Mouse (Mus musculus): Measurements from ENCODE around the gene Bmp6.

Gene Bmp6

DNA sequence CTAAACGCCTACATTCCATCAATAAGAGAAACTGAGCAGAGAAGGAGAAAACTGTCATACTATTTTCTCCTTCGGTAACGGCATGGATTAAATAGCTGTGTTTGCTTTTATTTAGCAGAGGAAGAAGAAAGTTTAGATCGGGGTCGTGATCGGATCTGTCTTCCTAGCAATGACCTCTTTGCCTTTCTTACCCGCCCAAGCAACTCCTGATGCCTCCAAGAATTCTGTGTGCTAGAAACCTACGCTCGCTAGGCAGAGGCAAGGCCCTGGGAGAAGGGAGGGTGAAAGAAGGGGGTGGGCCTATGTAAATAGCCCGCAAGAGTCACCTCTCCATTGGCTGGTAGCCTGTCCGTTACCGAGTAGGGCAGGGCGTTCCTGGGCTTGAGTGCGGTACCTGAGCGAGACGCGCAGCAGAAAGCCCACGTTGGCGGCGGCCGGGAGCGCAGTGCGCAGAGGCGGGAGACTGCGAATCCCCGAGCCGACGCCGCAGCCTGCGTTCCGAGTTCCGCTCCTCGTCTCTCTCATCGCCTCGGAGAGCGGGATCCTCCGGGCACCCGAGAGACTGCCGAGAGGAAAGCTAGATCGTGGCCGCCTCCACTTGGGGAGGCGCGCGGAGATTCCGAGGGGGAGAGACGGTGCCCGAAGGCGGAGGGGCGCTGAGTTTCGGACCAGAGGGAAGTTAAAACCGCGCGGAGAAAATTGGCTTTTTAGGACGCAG lies at the start of gene Bmp6:
Gene Bmp6, plus strand, starts transcription at position 395 of the 718 bp plus-strand sequence.
- peak; percentile 85 for DNase-seq (ENCODE audit: low read depth, low spot score)

- no peak for DNase-seq (ENCODE audit: low read depth, low spot score)
Observed at GRCm38 (mm10) chr13:38296166-38296565, 48.7 kb upstream of the Bmp6 start.

DNA sequence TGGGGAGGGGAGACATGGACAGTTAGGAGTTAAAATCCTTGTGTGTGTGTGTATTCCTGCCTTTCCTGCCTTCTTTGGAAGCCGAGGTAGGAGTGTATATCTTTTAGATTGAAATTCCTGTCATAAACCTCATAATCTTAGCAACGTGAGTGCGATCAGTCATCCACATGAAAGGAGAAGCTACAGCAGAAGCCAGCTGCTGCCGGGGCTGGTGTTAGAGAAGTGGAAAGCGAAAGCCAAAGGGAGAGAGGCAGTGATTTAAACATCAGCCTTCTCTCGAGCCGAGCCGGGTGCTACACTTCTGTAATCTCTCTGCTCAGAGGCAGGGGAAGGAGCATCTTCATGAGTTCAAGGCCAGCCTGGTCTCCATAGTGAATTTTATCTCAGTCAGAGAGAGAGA lies 48.3 kb upstream of the Bmp6 start:
- no peak for DNase-seq (ENCODE audit: low read depth, low spot score)

- DNase-seq (ENCODE audit: low read depth, low spot score), result no peak
Observed at GRCm38 (mm10) chr13:38311125-38311524, 33.8 kb upstream of the Bmp6 start.

DNA sequence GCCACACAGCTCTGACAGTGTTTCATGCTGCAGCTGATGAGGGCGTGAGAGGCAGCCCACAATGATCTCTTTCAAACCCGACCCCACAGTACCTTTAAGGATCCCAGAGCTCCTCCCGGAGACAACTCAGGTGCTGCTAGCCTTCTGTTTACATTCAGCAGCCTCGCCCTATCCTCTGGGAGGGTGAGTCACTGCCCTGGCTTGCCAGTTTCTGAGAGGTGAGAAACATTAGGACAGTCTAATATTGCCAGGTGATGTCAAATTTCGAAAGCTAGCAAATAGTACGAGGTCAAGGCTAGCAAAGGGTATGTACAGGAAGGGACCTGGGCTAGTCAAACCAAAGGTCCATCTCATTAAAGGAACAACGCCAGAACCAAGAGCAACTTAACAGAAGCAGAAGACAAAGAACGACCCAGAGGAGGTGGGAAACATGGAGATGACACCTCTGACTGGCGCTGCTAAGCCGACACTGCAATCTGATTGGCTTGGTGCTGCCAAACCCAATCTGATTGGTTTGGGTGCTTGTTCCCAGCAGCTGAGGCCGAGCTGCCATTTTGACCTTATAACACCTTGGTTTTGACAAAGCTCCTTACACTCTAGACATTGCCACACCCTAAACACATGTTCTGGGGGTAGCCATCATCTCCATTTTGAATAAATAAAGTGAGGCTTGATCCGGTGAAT lies 32.4 kb upstream of the Bmp6 start:
- no peak for DNase-seq (ENCODE audit: low read depth, low spot score)

- no peak for DNase-seq (ENCODE audit: low read depth, low spot score)
Observed at GRCm38 (mm10) chr13:38314590-38314989, 30.3 kb upstream of the Bmp6 start.

- DNase-seq (ENCODE audit: low read depth, low spot score), result no peak
Observed at GRCm38 (mm10) chr13:38318418-38318817, 26.5 kb upstream of the Bmp6 start.

DNA sequence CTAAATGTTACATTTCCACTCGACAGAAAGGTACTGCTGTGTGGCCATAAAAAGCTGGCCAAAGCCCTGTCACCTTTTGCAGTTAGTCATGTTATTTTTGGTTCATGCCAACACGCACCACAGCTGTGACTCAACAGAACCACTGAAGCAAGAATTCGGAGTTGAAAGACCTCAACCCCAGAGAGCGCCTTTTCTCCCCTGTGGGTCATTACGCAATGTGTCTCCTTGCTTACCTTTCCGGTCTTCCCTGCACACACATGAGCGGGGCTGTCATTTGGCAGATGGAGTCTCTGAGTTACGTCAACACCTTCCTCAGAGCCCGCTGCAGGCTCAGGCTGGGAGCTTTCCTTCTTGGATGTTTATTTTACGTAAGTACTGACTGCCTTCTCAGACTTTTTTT lies 24.6 kb upstream of the Bmp6 start:
- peak; percentile 14 for DNase-seq (ENCODE audit: low read depth, low spot score)

- no peak for DNase-seq (ENCODE audit: low read depth, low spot score)
Observed at GRCm38 (mm10) chr13:38324452-38324851, 20.5 kb upstream of the Bmp6 start.

- DNase-seq (ENCODE audit: low read depth, low spot score), result no peak
Observed at GRCm38 (mm10) chr13:38327377-38327776, 17.5 kb upstream of the Bmp6 start.

GRCm38 (mm10) chr13:38333496-38333895 lies 11.4 kb upstream of the Bmp6 start:
- DNase-seq (ENCODE audit: low read depth, low spot score), result no peak

- peak; percentile 68 for DNase-seq (ENCODE audit: low read depth, low spot score)
Observed at GRCm38 (mm10) chr13:38342598-38342997, 2.3 kb upstream of the Bmp6 start.

DNA sequence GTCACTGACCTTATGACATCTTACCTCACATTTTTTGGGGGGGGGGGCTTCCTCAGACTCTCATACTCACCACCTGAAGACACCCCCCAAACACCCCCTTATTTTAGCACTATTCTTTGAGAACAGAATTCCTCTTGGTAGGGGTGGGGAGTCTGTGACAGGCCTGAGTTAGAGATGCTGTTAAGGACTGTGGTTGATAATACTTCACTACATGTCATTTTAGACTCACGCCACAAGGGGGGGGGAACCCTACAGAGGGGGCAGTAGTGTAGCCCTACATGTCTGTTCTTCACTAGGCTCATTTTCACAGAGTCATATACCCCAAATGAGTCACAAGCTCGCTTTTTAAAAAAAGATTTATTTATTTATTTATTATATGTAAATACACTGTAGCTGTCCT lies 1.7 kb upstream of the Bmp6 start:
- DNase-seq (ENCODE audit: low read depth, low spot score), result no peak

GRCm38 (mm10) chr13:38345431-38345820 lies 519 bp downstream of the Bmp6 start:
- DNase-seq (ENCODE audit: low read depth, low spot score), result no peak

GRCm38 (mm10) chr13:38346096-38346915 lies 1.4 kb downstream of the Bmp6 start:
- DNase-seq (ENCODE audit: low read depth, low spot score), result no peak

- no peak for DNase-seq (ENCODE audit: low read depth, low spot score)
Observed at GRCm38 (mm10) chr13:38347021-38347774, 2.3 kb downstream of the Bmp6 start.

DNA sequence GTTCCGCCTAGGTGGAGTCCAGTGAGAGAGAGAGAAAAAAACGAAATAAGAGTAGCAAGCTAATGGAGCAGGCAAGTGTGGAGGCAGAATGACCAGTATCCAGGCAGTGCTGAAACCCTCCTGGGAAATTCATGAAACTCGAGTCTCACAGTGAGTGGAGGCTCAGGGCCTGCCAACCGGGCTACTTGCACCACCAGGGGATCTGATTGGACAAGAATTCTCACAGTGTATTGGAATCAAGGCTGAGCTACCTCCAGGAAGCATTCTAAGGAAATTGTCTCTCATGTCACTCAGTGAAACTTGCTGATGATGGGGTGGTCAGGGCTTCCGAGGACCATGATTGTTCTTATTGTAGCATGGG lies 2.8 kb downstream of the Bmp6 start:
- DNase-seq (ENCODE audit: low read depth, low spot score), result no peak

DNA sequence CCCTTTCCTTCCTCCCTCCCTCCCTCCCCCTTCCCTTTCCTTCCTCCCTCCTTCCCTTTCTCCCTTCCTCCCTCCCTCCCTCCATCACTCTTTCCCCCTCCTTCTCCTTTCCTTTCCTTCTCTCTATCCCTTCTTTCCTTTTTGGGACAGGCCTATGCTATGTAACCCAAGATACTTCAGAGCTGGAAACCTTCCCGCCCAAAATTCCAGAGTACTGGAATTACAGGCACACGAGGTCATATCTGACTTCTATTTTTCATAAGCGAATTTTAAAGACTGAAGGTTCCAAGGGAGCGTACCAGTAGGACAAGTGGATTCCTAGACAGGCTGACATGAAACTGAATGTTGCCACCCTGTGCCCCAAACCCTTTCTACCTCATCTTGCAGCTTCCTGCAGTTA lies 4.1 kb downstream of the Bmp6 start:
- no peak for DNase-seq (ENCODE audit: low read depth, low spot score)

DNA sequence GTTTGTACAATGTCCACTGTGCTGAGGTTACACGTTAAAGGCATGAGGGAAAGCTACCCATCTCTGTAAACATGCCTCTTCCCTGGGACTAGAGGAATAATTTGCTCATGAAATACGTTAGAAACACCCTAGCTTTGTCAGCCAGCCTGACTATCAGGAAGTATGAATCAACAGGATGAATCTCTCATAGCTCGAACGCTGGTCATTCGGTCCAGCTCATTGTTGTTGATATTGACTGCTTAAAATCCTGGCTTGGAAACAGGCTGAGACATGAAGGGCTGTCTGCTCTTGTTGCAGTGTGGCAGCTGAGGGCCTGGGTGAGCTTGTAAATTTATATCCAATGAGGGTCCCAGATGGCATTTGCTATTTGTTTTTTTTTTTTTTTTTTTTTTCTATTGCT lies 4.9 kb downstream of the Bmp6 start:
- no peak for DNase-seq (ENCODE audit: low read depth, low spot score)

DNA sequence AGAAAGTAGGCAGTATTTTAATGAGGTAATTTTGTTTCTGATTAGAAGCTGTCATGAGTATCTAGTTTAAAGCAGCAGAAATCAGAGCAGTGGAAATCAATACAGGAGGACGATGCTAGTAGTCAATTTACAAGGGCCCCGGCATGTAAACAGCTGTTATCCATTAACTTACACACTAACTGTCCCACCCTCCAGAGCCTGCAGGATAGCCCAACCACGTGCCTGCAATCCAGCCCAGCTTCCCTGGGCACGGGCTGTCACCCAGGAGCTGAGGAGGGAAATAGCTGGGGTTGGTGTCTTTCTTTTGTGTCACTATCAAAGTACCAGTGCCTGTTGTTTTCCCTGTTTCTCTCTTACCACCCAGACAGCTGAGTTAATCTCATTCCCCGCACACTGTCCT lies 7.1 kb downstream of the Bmp6 start:
- DNase-seq (ENCODE audit: low read depth, low spot score), result no peak

DNA sequence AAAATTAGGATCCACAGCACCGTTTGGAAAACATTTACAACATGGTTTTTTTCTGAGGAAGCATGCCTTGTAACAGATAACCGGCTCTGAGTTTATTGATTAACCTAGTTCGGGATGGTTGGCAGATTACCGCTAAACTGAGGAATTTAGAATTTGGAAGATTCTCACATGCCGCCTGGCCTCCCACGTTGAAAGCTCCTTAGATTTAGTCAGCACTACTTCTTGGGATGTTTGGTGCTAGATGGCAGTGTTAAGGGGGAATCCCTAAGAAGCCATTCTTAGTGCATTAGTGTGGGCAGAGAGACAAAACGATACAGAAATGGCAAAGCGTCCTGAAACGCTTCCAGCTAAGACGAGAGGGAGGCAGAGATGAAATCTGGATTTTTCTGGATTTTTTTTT lies 8.1 kb downstream of the Bmp6 start:
- no peak for DNase-seq (ENCODE audit: low read depth, low spot score)
